Mouse (Mus musculus): ENCODE measurements around the gene Ube4b.

DNA sequence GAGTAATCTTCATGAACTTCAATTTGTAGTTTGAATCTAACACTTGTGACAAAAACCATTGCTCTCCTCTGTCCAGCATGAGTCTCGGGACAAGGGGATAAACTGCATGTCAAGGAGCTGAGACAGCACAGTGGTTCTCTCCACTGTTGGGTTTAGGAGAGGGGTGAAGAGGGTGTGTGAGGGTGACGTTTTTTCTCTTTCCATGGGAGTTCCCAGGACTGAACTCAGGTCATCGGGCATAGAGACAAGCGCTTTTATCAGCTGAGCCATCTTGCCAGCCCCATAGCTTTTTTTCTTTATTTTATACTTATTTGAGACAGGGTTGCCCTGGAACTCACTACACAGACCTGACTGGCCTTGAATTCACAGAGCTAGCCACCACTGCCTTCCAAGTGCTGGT is 32.3 kb downstream of the Ube4b start:
- TF ChIP-seq CTCF (IDR thresholded peaks at IDR 0.05; ENCODE audit: borderline replicate concordance, control insufficient read depth, extremely low read depth, insufficient read depth, low read length, poor library complexity) (no peak), POLR2A (IDR thresholded peaks at IDR 0.05; ENCODE audit: control insufficient read depth, extremely low read depth, insufficient read depth, low read length, poor library complexity) (no peak)

Data from thymus, adult 2 months (tissue).